Comparison of ENCODE assay signal across 27 mouse cellular contexts in the genomic region with DNA sequence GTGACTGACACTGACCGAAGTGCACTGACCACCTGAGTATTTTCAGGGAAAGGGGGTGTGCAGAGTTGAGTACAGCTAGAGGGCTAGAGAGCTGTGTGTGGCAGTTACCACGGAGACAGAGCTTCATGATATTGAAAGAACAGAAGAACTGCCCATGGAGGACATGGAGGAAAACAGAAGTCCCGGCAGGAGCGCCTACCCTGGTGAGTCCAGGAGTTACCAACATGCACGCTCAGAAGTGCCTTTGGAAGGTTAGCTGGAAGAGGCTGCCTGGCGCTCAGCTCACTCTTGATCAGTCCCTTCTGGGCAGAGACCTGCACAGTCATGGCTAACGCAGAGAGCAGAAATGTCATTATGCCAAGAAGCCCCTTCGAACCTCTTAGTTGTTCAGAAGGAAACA. TPM values are rescaled to one million over a fixed set of nuclear protein-coding genes. Genes with fewer than 3 reads are reported as not detected.
DNase-seq lines count a peak whose midpoint lies in the region; TF ChIP-seq lines count a peak whose summit lies in the region.
"Had no signal": no experiment of that assay in that cellular context is flagged by ENCODE, and none has a peak within 500 bp of the region (broad histone marks: within the 10 kb centered on the region; RNA-seq: fewer than 3 reads in every experiment).

No protein-coding gene starts in this region.

- peak; percentile 3 for DNase-seq in gastrocnemius, postnatal 25 days
- no peak for DNase-seq in gastrocnemius, adult 2 months
- DNase-seq in layer of hippocampus, adult 8-10 months (ENCODE audit: low spot score in 2 of 2): peak; percentile 2
- no peak for DNase-seq in layer of hippocampus, postnatal 14 days (ENCODE audit: low spot score in 2 of 2)
- peak; percentile 2 for DNase-seq in right cerebral cortex, postnatal 25 days
- no peak for DNase-seq in right cerebral cortex, postnatal 4 days
- no peak for DNase-seq in hindbrain, embryonic 10.5 days (ENCODE audit: low spot score)
- DNase-seq: adrenal gland, postnatal 14 days; cerebellum, adult 9-10 months; liver; thymus, postnatal 4 days had no signal

- H3K27ac ChIP-seq in gastrocnemius, adult 2 months: no peak overlapping the region
- no peak overlapping the region for H3K27ac ChIP-seq in hindbrain, embryonic 10.5 days
- H3K27ac ChIP-seq: heart, embryonic 10.5 days; hindbrain, embryonic 12.5 days; kidney, embryonic 15.5 days; limb, embryonic 10.5 days; liver, embryonic 15.5 days; lung, embryonic 15.5 days; macrophage; midbrain, embryonic 15.5 days; neural tube, embryonic 12.5 days had no signal

- H3K27me3 ChIP-seq in hindbrain, embryonic 10.5 days (ENCODE audit: insufficient read depth, poor library complexity, severe bottlenecking): no peaks in the 10 kb centered on the region
- H3K27me3 ChIP-seq: hindbrain, embryonic 12.5 days; kidney, embryonic 15.5 days; liver, embryonic 15.5 days; lung, embryonic 15.5 days; midbrain, embryonic 15.5 days; neural tube, embryonic 12.5 days had no signal

- intact Hi-C loops in gastrocnemius, adult 2 months (cut with DNase I): no loop called here

- no peaks in the 10 kb centered on the region for H3K9me3 ChIP-seq in hindbrain, embryonic 10.5 days
- H3K9me3 ChIP-seq: heart, embryonic 10.5 days; hindbrain, embryonic 12.5 days; kidney, embryonic 15.5 days; limb, embryonic 10.5 days; liver, embryonic 15.5 days; lung, embryonic 15.5 days; midbrain, embryonic 15.5 days; neural tube, embryonic 12.5 days had no signal

- 90% methylated on average over 8 of the region's 8 CpGs for WGBS in hindbrain, embryonic 10.5 days

- peaks cover 80% of the 10 kb centered on the region for H3K36me3 ChIP-seq in hindbrain, embryonic 10.5 days

- TF ChIP-seq CTCF in gastrocnemius, adult 2 months (IDR thresholded peaks at IDR 0.05): no peak

- H3K4me1 ChIP-seq in hindbrain, embryonic 10.5 days (replicated peaks): no peaks in the 10 kb centered on the region
- H3K4me1 ChIP-seq: heart, embryonic 10.5 days; hindbrain, embryonic 12.5 days; kidney, embryonic 15.5 days; limb, embryonic 10.5 days; lung, embryonic 15.5 days; midbrain, embryonic 15.5 days; neural tube, embryonic 12.5 days had no signal

- no peak overlapping the region for H3K4me3 ChIP-seq in gastrocnemius, adult 2 months
- H3K4me3 ChIP-seq in hindbrain, embryonic 10.5 days: no peak overlapping the region
- H3K4me3 ChIP-seq: heart, embryonic 10.5 days; hindbrain, embryonic 12.5 days; kidney, embryonic 15.5 days; limb, embryonic 10.5 days; liver, embryonic 15.5 days; lung, embryonic 15.5 days; midbrain, embryonic 15.5 days; neural tube, embryonic 12.5 days had no signal

RNA-seq across cellular contexts. Expression of a gene that starts 4.8 kb away (rescaled TPM):
- under 1 TPM in 1 of 2 experiments, not detected in 1; 0.83 TPM for total RNA-seq in gastrocnemius, postnatal 25 days (2021)
- total RNA-seq in gastrocnemius, adult 2 months (2021): under 1 TPM in 1 of 2 experiments, not detected in 1; 0.36 TPM
- total RNA-seq in layer of hippocampus, adult 8-10 months (2022): 1 to 10 TPM; 4.2 to 7.8 (median 5.3) TPM
- total RNA-seq in layer of hippocampus, postnatal 14 days (2021): 1 to 10 TPM; 7.1 to 7.3 TPM
- not detected in 2 replicates for polyA plus RNA-seq in hindbrain, embryonic 10.5 days (2016; fragmentation: Nextera tagmentation; extraction: Ambion mirVana)
- polyA plus RNA-seq: activated CD4-positive, CD25-positive, alpha-beta regulatory T cell, adult 4 months; heart, postnatal 0 days; limb, embryonic 10.5 days; macrophage had no signal

RNA-seq across cellular contexts. Expression of a gene that starts 6.1 kb away (rescaled TPM):
- total RNA-seq in gastrocnemius, postnatal 25 days (2021): 10 to 100 TPM; 40.6 to 43.9 TPM
- total RNA-seq in gastrocnemius, adult 2 months (2021): 10 to 100 TPM; 37.7 to 47.7 TPM
- 10 to 100 TPM; 29.8 to 34.4 (median 31.1) TPM for total RNA-seq in layer of hippocampus, adult 8-10 months (2022)
- total RNA-seq in layer of hippocampus, postnatal 14 days (2021): 10 to 100 TPM; 46.6 to 47.6 TPM
- 149 and 152 TPM in 2 replicates for polyA plus RNA-seq in hindbrain, embryonic 10.5 days (2016; fragmentation: Nextera tagmentation; extraction: Ambion mirVana)

RNA-seq across cellular contexts. Expression of a gene that starts 19.8 kb away (rescaled TPM):
- not detected for total RNA-seq in gastrocnemius, postnatal 25 days (2021)
- not detected for total RNA-seq in gastrocnemius, adult 2 months (2021)
- total RNA-seq in layer of hippocampus, adult 8-10 months (2022): 1 to 10 TPM in 3 of 4 experiments, under 1 TPM in 1; 0.55 to 1.9 (median 1.3) TPM
- 1 to 10 TPM; 1.5 TPM for total RNA-seq in layer of hippocampus, postnatal 14 days (2021)
- polyA plus RNA-seq in hindbrain, embryonic 10.5 days (2016; fragmentation: Nextera tagmentation; extraction: Ambion mirVana): 1.3 and 1.4 TPM in 2 replicates
- polyA plus RNA-seq: heart, postnatal 0 days; liver, embryonic 15.5 days; macrophage had no signal

RNA-seq across cellular contexts. Expression of a gene that starts 40.8 kb away (rescaled TPM):
- not detected for total RNA-seq in gastrocnemius, postnatal 25 days (2021)
- not detected for total RNA-seq in gastrocnemius, adult 2 months (2021)
- not detected for total RNA-seq in layer of hippocampus, adult 8-10 months (2022)
- not detected for total RNA-seq in layer of hippocampus, postnatal 14 days (2021)
- polyA plus RNA-seq in hindbrain, embryonic 10.5 days (2016; fragmentation: Nextera tagmentation; extraction: Ambion mirVana): not detected in 2 replicates
- total RNA-seq: adrenal gland, postnatal 14 days; left cerebral cortex, adult 8-10 months had no signal
- polyA plus RNA-seq: activated CD4-positive, CD25-positive, alpha-beta regulatory T cell, adult 4 months; embryonic facial prominence, embryonic 14.5 days; forebrain, embryonic 14.5 days; gonadal fat pad, adult 2 months; heart, embryonic 10.5 days; heart, postnatal 0 days; hindbrain, embryonic 12.5 days; intestine, postnatal 0 days; kidney, embryonic 15.5 days; limb, embryonic 10.5 days; lung, embryonic 15.5 days; macrophage; midbrain, embryonic 15.5 days; neural tube, embryonic 12.5 days had no signal

RNA-seq across cellular contexts. Expression of a gene that starts 41.0 kb away (rescaled TPM):
- total RNA-seq in gastrocnemius, postnatal 25 days (2021): not detected
- not detected for total RNA-seq in gastrocnemius, adult 2 months (2021)
- total RNA-seq in layer of hippocampus, adult 8-10 months (2022): under 1 TPM; 0.72 to 0.93 (median 0.85) TPM
- 1 to 10 TPM; 1.1 to 1.5 TPM for total RNA-seq in layer of hippocampus, postnatal 14 days (2021)
- 0.07 and 0.31 TPM in 2 replicates for polyA plus RNA-seq in hindbrain, embryonic 10.5 days (2016; fragmentation: Nextera tagmentation; extraction: Ambion mirVana)
- total RNA-seq: adrenal gland, postnatal 14 days had no signal
- polyA plus RNA-seq: activated CD4-positive, CD25-positive, alpha-beta regulatory T cell, adult 4 months; heart, embryonic 10.5 days; heart, postnatal 0 days; intestine, postnatal 0 days; kidney, embryonic 15.5 days; limb, embryonic 10.5 days; liver, embryonic 15.5 days; macrophage; neural tube, embryonic 12.5 days had no signal

Comparison
In these comparisons a context has a peak if more than half of its experiments do, and no peak if none do; other contexts are left out.
1. DNase-seq: peak in gastrocnemius, postnatal 25 days (single experiment), layer of hippocampus, adult 8-10 months (2 of 2) and right cerebral cortex, postnatal 25 days (single experiment); none in gastrocnemius, adult 2 months (single experiment), layer of hippocampus, postnatal 14 days (0 of 2), right cerebral cortex, postnatal 4 days (single experiment) and hindbrain, embryonic 10.5 days (single experiment).